Mouse (Mus musculus): ENCODE results near the gene Mepce. TPM values are rescaled to one million over a fixed set of nuclear protein-coding genes. Genes with fewer than 3 reads are reported as not detected.

Mepce gene
- polyA plus RNA-seq, 1 experiment from 2014 or later, result 13.7 TPM

GRCm38 (mm10) chr5:137749196-137749836 lies 38.1 kb downstream of the Mepce start:
- DNase-seq (ENCODE audit: low spot score) (peak; percentile 59), ATAC-seq (no peak)
- peak overlapping the region; percentile 97 for H3K4me2 ChIP-seq (replicated peaks; ENCODE audit: low read depth, low read length)
- peak overlapping the region; percentile 74; the same call in 1 of the 2 replicates for H3K4me3 ChIP-seq (ENCODE audit: low read depth, low read length)
- peaks cover 12% of the 10 kb centered on the region for H3K36me3 ChIP-seq (ENCODE audit: insufficient read depth, low read length)
- H3K27ac ChIP-seq (ENCODE audit: low read length), result peak overlapping the region; percentile 97
- TF ChIP-seq EP300 (IDR thresholded peaks at IDR 0.05), result no peak
- TF ChIP-seq CTCF (IDR thresholded peaks at IDR 0.05), result no peak
- peaks cover 8% of the 10 kb centered on the region for H3K4me1 ChIP-seq (ENCODE audit: insufficient read depth, low read depth, low read length)
- H3K9ac ChIP-seq (replicated peaks; ENCODE audit: low read depth), result no peak overlapping the region
- 20% methylated on average over 6 of the region's 6 CpGs for WGBS
- H3K9me3 ChIP-seq (ENCODE audit: low read length), result no peaks in the 10 kb centered on the region
- no peaks in the 10 kb centered on the region for H3K27me3 ChIP-seq (replicated peaks; ENCODE audit: insufficient read depth, low read length)

GRCm38 (mm10) chr5:137748130-137748770 lies 39.2 kb downstream of the Mepce start:
- H3K4me1 ChIP-seq (ENCODE audit: insufficient read depth, low read depth, low read length), result peaks cover 8% of the 10 kb centered on the region
- no peak overlapping the region for H3K9ac ChIP-seq (replicated peaks; ENCODE audit: low read depth)
- DNase-seq (ENCODE audit: low spot score), result peak; percentile 72
- H3K4me3 ChIP-seq (ENCODE audit: low read depth, low read length), result peak overlapping the region; percentile 74
- no peak for ATAC-seq
- TF ChIP-seq EP300 (IDR thresholded peaks at IDR 0.05), result no peak; the same call in 1 of the 2 replicates
- 19% methylated on average over 5 of the region's 5 CpGs for WGBS
- H3K27ac ChIP-seq (ENCODE audit: low read length), result peak overlapping the region; percentile 97
- no peaks in the 10 kb centered on the region for H3K27me3 ChIP-seq (replicated peaks; ENCODE audit: insufficient read depth, low read length)
- H3K36me3 ChIP-seq (ENCODE audit: insufficient read depth, low read length), result peaks cover 12% of the 10 kb centered on the region
- H3K4me2 ChIP-seq (replicated peaks; ENCODE audit: low read depth, low read length), result peak overlapping the region; percentile 97
- no peaks in the 10 kb centered on the region for H3K9me3 ChIP-seq (ENCODE audit: low read length)

- Histone ChIP-seq H3K36me3 (ENCODE audit: insufficient read depth, low read length) (peaks cover 11% of the 10 kb centered on the region), H3K4me2 (replicated peaks; ENCODE audit: low read depth, low read length) (peak overlapping the region; percentile 97), H3K4me1 (ENCODE audit: insufficient read depth, low read depth, low read length) (peaks cover 3% of the 10 kb centered on the region), H3K9ac (replicated peaks; ENCODE audit: low read depth) (peak overlapping the region; percentile 79), H3K9me3 (ENCODE audit: low read length) (no peaks in the 10 kb centered on the region), H3K4me3 (ENCODE audit: low read depth, low read length) (peak overlapping the region; percentile 74), H3K27me3 (replicated peaks; ENCODE audit: insufficient read depth, low read length) (no peaks in the 10 kb centered on the region), H3K27ac (ENCODE audit: low read length) (peak overlapping the region; percentile 97)
- 1% methylated on average over 21 of the region's 26 CpGs for WGBS
- TF ChIP-seq CTCF (IDR thresholded peaks at IDR 0.05) (peak; percentile 39), EP300 (IDR thresholded peaks at IDR 0.05) (no peak)
- DNase-seq (ENCODE audit: low spot score) (peak; percentile 60), ATAC-seq (peak; percentile 20)
Measured at GRCm38 (mm10) chr5:137747326-137747961, 40.0 kb downstream of the Mepce start.

GRCm38 (mm10) chr5:137746851-137747325 lies 40.6 kb downstream of the Mepce start:
- no peak for TF ChIP-seq CTCF (IDR thresholded peaks at IDR 0.05)
- TF ChIP-seq EP300 (IDR thresholded peaks at IDR 0.05), result no peak
- no peak for ATAC-seq
- H3K4me2 ChIP-seq (replicated peaks; ENCODE audit: low read depth, low read length), result peak overlapping the region; percentile 97
- H3K9ac ChIP-seq (replicated peaks; ENCODE audit: low read depth), result peak overlapping the region; percentile 79
- H3K27ac ChIP-seq (ENCODE audit: low read length), result peak overlapping the region; percentile 97
- DNase-seq (ENCODE audit: low spot score), result no peak
- peaks cover 6% of the 10 kb centered on the region; the same call in 1 of the 2 replicates for H3K36me3 ChIP-seq (ENCODE audit: insufficient read depth, low read length)
- peak overlapping the region; percentile 74 for H3K4me3 ChIP-seq (ENCODE audit: low read depth, low read length)
- peaks cover 3% of the 10 kb centered on the region for H3K4me1 ChIP-seq (ENCODE audit: insufficient read depth, low read depth, low read length)
- no peaks in the 10 kb centered on the region for H3K9me3 ChIP-seq (ENCODE audit: low read length)
- no peaks in the 10 kb centered on the region for H3K27me3 ChIP-seq (replicated peaks; ENCODE audit: insufficient read depth, low read length)
- whole genome bisulfite sequencing, result 0% methylated on average over 16 of the region's 16 CpGs

GRCm38 (mm10) chr5:137746282-137746850 lies 41.1 kb downstream of the Mepce start:
- 2% methylated on average over 18 of the region's 20 CpGs for WGBS
- Histone ChIP-seq H3K4me2 (replicated peaks; ENCODE audit: low read depth, low read length) (peak overlapping the region; percentile 97), H3K9ac (replicated peaks; ENCODE audit: low read depth) (peak overlapping the region; percentile 79), H3K27me3 (replicated peaks; ENCODE audit: insufficient read depth, low read length) (no peaks in the 10 kb centered on the region), H3K4me3 (ENCODE audit: low read depth, low read length) (peak overlapping the region; percentile 74), H3K9me3 (ENCODE audit: low read length) (no peaks in the 10 kb centered on the region), H3K4me1 (ENCODE audit: insufficient read depth, low read depth, low read length) (peaks cover 3% of the 10 kb centered on the region), H3K36me3 (ENCODE audit: insufficient read depth, low read length) (peaks cover under 1% of the 10 kb centered on the region; the same call in 1 of the 2 replicates), H3K27ac (ENCODE audit: low read length) (peak overlapping the region; percentile 97)
- no peak for TF ChIP-seq CTCF (IDR thresholded peaks at IDR 0.05)
- no peak for TF ChIP-seq EP300 (IDR thresholded peaks at IDR 0.05)
- ATAC-seq (peak; percentile 38), DNase-seq (ENCODE audit: low spot score) (peak; percentile 75)

Measured in lung, postnatal 0 days (tissue).